Mouse (Mus musculus): Measurements from ENCODE around the gene Btbd35f13. TPM values are rescaled to one million over a fixed set of nuclear protein-coding genes. Genes with fewer than 3 reads are reported as not detected.
"Not testable (repeated sequence)": the region's sequence is repeated elsewhere in the genome, so short reads cannot be mapped to it uniquely, and the experiment has no call there.

The Btbd35f13 gene
- total RNA-seq (2021) = not detected
- long read RNA-seq, experiment 1 = 0 reads
- long read RNA-seq, experiment 2 = 0 reads

GRCm38 (mm10) chrX:33656872-33657271, at the start of gene Btbd35f13:
Gene Btbd35f13 (plus strand): TSS chrX:33657172.
- DNase-seq; intact Hi-C loops (cut with DNase I): not testable (repeated sequence)

GRCm38 (mm10) chrX:33702249-33702648, 45.3 kb downstream of the Btbd35f13 start, which contains the start of gene Btbd35f14:
Gene Btbd35f14 (minus strand): TSS chrX:33702349.
- DNase-seq; intact Hi-C loops (cut with DNase I): not testable (repeated sequence)

Other genes with a start within 250 kb of the Btbd35f13 start
- gene Btbd35f15, start 79.9 kb upstream of the Btbd35f13 start, total RNA-seq (2021) = not detected
- gene Btbd35f14, start 45.2 kb downstream of the Btbd35f13 start, total RNA-seq (2021) = not detected

Data from heart, postnatal 14 days (tissue).